Mouse (Mus musculus) liver, embryonic 11.5 days (tissue): ENCODE data around the gene Gm7137. TPM values are rescaled to one million over a fixed set of nuclear protein-coding genes. Genes with fewer than 3 reads are reported as not detected.

ENCODE experiments used
- polyA plus RNA-seq: library from polyadenylated mRNA; unstranded; fragments of >200 nt; fragmentation: Nextera tagmentation; extraction: Ambion mirVana; gene quantifications from 2 replicates; pipeline ENCODE4 v1.2.1, GENCODE M21; 2014

Gene Gm7137
- polyA plus RNA-seq, 1 experiment from 2014 or later: not detected

Other genes starting within 250 kb of the Gm7137 start
- 94.0 and 99.7 TPM in 2 replicates for gene Pttg1ip, start 206.5 kb downstream of the Gm7137 start, polyA plus RNA-seq
- gene Sumo3, start 182.1 kb downstream of the Gm7137 start, polyA plus RNA-seq: 249 and 271 TPM in 2 replicates
- gene Gm49325, start 182.0 kb downstream of the Gm7137 start, polyA plus RNA-seq: 1.8 and 4.5 TPM in 2 replicates
- gene Ube2g2, start 165.9 kb downstream of the Gm7137 start, polyA plus RNA-seq: 62.1 and 67.9 TPM in 2 replicates
- 0.16 TPM in 1 of 2 replicates, not detected in the other for gene Tspear, start 101.6 kb downstream of the Gm7137 start, polyA plus RNA-seq
- gene Gm19402, start 97.4 kb downstream of the Gm7137 start, polyA plus RNA-seq: not detected in 2 replicates
- gene Gm9508, start 91.0 kb downstream of the Gm7137 start, polyA plus RNA-seq: not detected in 2 replicates
- not detected in 2 replicates for gene Gm10272, start 81.6 kb downstream of the Gm7137 start, polyA plus RNA-seq
- gene Gm10024, start 76.7 kb downstream of the Gm7137 start, polyA plus RNA-seq: not detected in 2 replicates
- gene Gm10142, start 72.4 kb downstream of the Gm7137 start, polyA plus RNA-seq: not detected in 2 replicates
- gene Krtap12-1, start 67.6 kb downstream of the Gm7137 start, polyA plus RNA-seq: not detected in 2 replicates
- gene Gm10100, start 61.7 kb downstream of the Gm7137 start, polyA plus RNA-seq: not detected in 2 replicates
- not detected in 2 replicates for gene Gm18596, start 45.6 kb downstream of the Gm7137 start, polyA plus RNA-seq
- gene Gm9736, start 36.8 kb downstream of the Gm7137 start, polyA plus RNA-seq: not detected in 2 replicates
- gene Gm3233, start 28.5 kb downstream of the Gm7137 start, polyA plus RNA-seq: not detected in 2 replicates
- not detected in 2 replicates for gene Gm3238, start 16.9 kb downstream of the Gm7137 start, polyA plus RNA-seq
- not detected in 2 replicates for gene Gm7138, start 11.3 kb downstream of the Gm7137 start, polyA plus RNA-seq
- not detected in 2 replicates for gene Gm3250, start 5.7 kb downstream of the Gm7137 start, polyA plus RNA-seq
- not detected in 2 replicates for gene Gm9639, start 6.9 kb upstream of the Gm7137 start, polyA plus RNA-seq
- not detected in 2 replicates for gene Gm19668, start 10.9 kb upstream of the Gm7137 start, polyA plus RNA-seq
- gene Gm9507, start 23.6 kb upstream of the Gm7137 start, polyA plus RNA-seq: not detected in 2 replicates
- gene Gm2696, start 26.5 kb upstream of the Gm7137 start, polyA plus RNA-seq: not detected in 2 replicates
- not detected in 2 replicates for gene Krtap10-4, start 38.9 kb upstream of the Gm7137 start, polyA plus RNA-seq
- not detected in 2 replicates for gene Krtap10-10, start 47.7 kb upstream of the Gm7137 start, polyA plus RNA-seq
- not detected in 2 replicates for gene Gm36176, start 58.6 kb upstream of the Gm7137 start, polyA plus RNA-seq
- gene Gm10318, start 64.7 kb upstream of the Gm7137 start, polyA plus RNA-seq: not detected in 2 replicates
- not detected in 2 replicates for gene Gm3285, start 73.8 kb upstream of the Gm7137 start, polyA plus RNA-seq
- 8.2 and 10.0 TPM in 2 replicates for gene Lrrc3, start 114.3 kb upstream of the Gm7137 start, polyA plus RNA-seq
- gene Trpm2, start 182.4 kb upstream of the Gm7137 start, polyA plus RNA-seq: 1.2 TPM in 2 replicates
- gene 1810043G02Rik, start 190.3 kb upstream of the Gm7137 start, polyA plus RNA-seq: 12.1 and 12.8 TPM in 2 replicates
- gene Pfkl, start 221.9 kb upstream of the Gm7137 start, polyA plus RNA-seq: 245 and 255 TPM in 2 replicates